Mouse (Mus musculus): ENCODE data around the gene Fos.

The Fos gene

GRCm38 (mm10) chr12:85497310-85498135, 23.8 kb downstream of the Fos start:
- TF ChIP-seq POU5F1 (IDR thresholded peaks at IDR 0.05; ENCODE audit: borderline replicate concordance, low read length) (no peak), NANOG (IDR thresholded peaks at IDR 0.05; ENCODE audit: borderline replicate concordance, low read length) (no peak), CTCF (conservative IDR thresholded peaks at IDR 0.05; ENCODE audit: low read length) (no peak)
- peaks cover 15% of the 10 kb centered on the region for H3K4me1 ChIP-seq (replicated peaks; ENCODE audit: low read depth, low read length)
- H3K9me3 ChIP-seq (ENCODE audit: low read length) = peaks cover 11% of the 10 kb centered on the region
- H3K36me3 ChIP-seq (ENCODE audit: insufficient read depth, low read length) = no peaks in the 10 kb centered on the region
- no peak overlapping the region for H3K4me3 ChIP-seq (replicated peaks; ENCODE audit: low read length)
- H3K27me3 ChIP-seq (ENCODE audit: insufficient read depth, low read length) = 0 out of 2 replicates have a peak, but pooled peaks cover 3% of the 10 kb centered on the region

GRCm38 (mm10) chr12:85499001-85499400, 25.3 kb downstream of the Fos start:
- peaks cover 11% of the 10 kb centered on the region for H3K9me3 ChIP-seq (ENCODE audit: low read length)
- H3K36me3 ChIP-seq (ENCODE audit: insufficient read depth, low read length) = no peaks in the 10 kb centered on the region
- H3K4me3 ChIP-seq (replicated peaks; ENCODE audit: low read length) = no peak overlapping the region
- peaks cover 15% of the 10 kb centered on the region for H3K4me1 ChIP-seq (replicated peaks; ENCODE audit: low read depth, low read length)
- no peaks in the 10 kb centered on the region for H3K27me3 ChIP-seq (ENCODE audit: insufficient read depth, low read length)
- TF ChIP-seq NANOG (IDR thresholded peaks at IDR 0.05; ENCODE audit: borderline replicate concordance, low read length) (no peak), POU5F1 (IDR thresholded peaks at IDR 0.05; ENCODE audit: borderline replicate concordance, low read length) (no peak), CTCF (conservative IDR thresholded peaks at IDR 0.05; ENCODE audit: low read length) (no peak)

GRCm38 (mm10) chr12:85502682-85503081, 29.0 kb downstream of the Fos start:
- H3K4me1 ChIP-seq (replicated peaks; ENCODE audit: low read depth, low read length) = peaks cover 10% of the 10 kb centered on the region

GRCm38 (mm10) chr12:85508235-85508634, 34.5 kb downstream of the Fos start:
- Histone ChIP-seq H3K36me3 (ENCODE audit: insufficient read depth, low read length) (no peaks in the 10 kb centered on the region), H3K9me3 (ENCODE audit: low read length) (no peaks in the 10 kb centered on the region), H3K4me3 (replicated peaks; ENCODE audit: low read length) (no peak overlapping the region), H3K27me3 (ENCODE audit: insufficient read depth, low read length) (no peaks in the 10 kb centered on the region), H3K4me1 (replicated peaks; ENCODE audit: low read depth, low read length) (peaks cover 13% of the 10 kb centered on the region)
- TF ChIP-seq CTCF (conservative IDR thresholded peaks at IDR 0.05; ENCODE audit: low read length) = peak; percentile 75
- TF ChIP-seq POU5F1 (IDR thresholded peaks at IDR 0.05; ENCODE audit: borderline replicate concordance, low read length) = no peak
- no peak for TF ChIP-seq NANOG (IDR thresholded peaks at IDR 0.05; ENCODE audit: borderline replicate concordance, low read length)

More at GRCm38 (mm10) chr12:85502682-85503081, 29.0 kb downstream of the Fos start:
- no peak for TF ChIP-seq CTCF (conservative IDR thresholded peaks at IDR 0.05; ENCODE audit: low read length)
- TF ChIP-seq NANOG (IDR thresholded peaks at IDR 0.05; ENCODE audit: borderline replicate concordance, low read length) = no peak
- H3K36me3 ChIP-seq (ENCODE audit: insufficient read depth, low read length) = no peaks in the 10 kb centered on the region
- no peaks in the 10 kb centered on the region for H3K27me3 ChIP-seq (ENCODE audit: insufficient read depth, low read length)
- no peak overlapping the region for H3K4me3 ChIP-seq (replicated peaks; ENCODE audit: low read length)
- H3K9me3 ChIP-seq (ENCODE audit: low read length) = peaks cover 11% of the 10 kb centered on the region

- H3K4me1 ChIP-seq (replicated peaks; ENCODE audit: low read depth, low read length) = peaks cover 13% of the 10 kb centered on the region
- TF ChIP-seq POU5F1 (IDR thresholded peaks at IDR 0.05; ENCODE audit: borderline replicate concordance, low read length) (no peak), NANOG (IDR thresholded peaks at IDR 0.05; ENCODE audit: borderline replicate concordance, low read length) (no peak), CTCF (conservative IDR thresholded peaks at IDR 0.05; ENCODE audit: low read length) (no peak)
- no peaks in the 10 kb centered on the region for H3K9me3 ChIP-seq (ENCODE audit: low read length)
- H3K4me3 ChIP-seq (replicated peaks; ENCODE audit: low read length) = no peak overlapping the region
- 0 out of 2 replicates have a peak, but pooled peaks cover 9% of the 10 kb centered on the region for H3K27me3 ChIP-seq (ENCODE audit: insufficient read depth, low read length)
- H3K36me3 ChIP-seq (ENCODE audit: insufficient read depth, low read length) = no peaks in the 10 kb centered on the region
These were observed 36.3 kb downstream of the Fos start for GRCm38 (mm10) chr12:85510013-85510412.

- Histone ChIP-seq H3K9me3 (ENCODE audit: low read length) (no peaks in the 10 kb centered on the region), H3K36me3 (ENCODE audit: insufficient read depth, low read length) (no peaks in the 10 kb centered on the region), H3K4me1 (replicated peaks; ENCODE audit: low read depth, low read length) (peaks cover 18% of the 10 kb centered on the region), H3K27me3 (ENCODE audit: insufficient read depth, low read length) (peaks cover 16% of the 10 kb centered on the region; the same call in 1 of the 2 replicates), H3K4me3 (replicated peaks; ENCODE audit: low read length) (no peak overlapping the region)
- no peak for TF ChIP-seq POU5F1 (IDR thresholded peaks at IDR 0.05; ENCODE audit: borderline replicate concordance, low read length)
- TF ChIP-seq NANOG (IDR thresholded peaks at IDR 0.05; ENCODE audit: borderline replicate concordance, low read length) = no peak
- no peak for TF ChIP-seq CTCF (conservative IDR thresholded peaks at IDR 0.05; ENCODE audit: low read length)
These were observed 40.2 kb downstream of the Fos start for GRCm38 (mm10) chr12:85513789-85514447.

GRCm38 (mm10) chr12:85514958-85515357, 41.3 kb downstream of the Fos start:
- H3K4me3 ChIP-seq (replicated peaks; ENCODE audit: low read length) = no peak overlapping the region
- peaks cover 24% of the 10 kb centered on the region; the same call in 1 of the 2 replicates for H3K27me3 ChIP-seq (ENCODE audit: insufficient read depth, low read length)
- H3K4me1 ChIP-seq (replicated peaks; ENCODE audit: low read depth, low read length) = peaks cover 15% of the 10 kb centered on the region
- H3K36me3 ChIP-seq (ENCODE audit: insufficient read depth, low read length) = no peaks in the 10 kb centered on the region
- peaks cover 6% of the 10 kb centered on the region; the same call in 1 of the 2 replicates for H3K9me3 ChIP-seq (ENCODE audit: low read length)
- TF ChIP-seq CTCF (conservative IDR thresholded peaks at IDR 0.05; ENCODE audit: low read length) (no peak), NANOG (IDR thresholded peaks at IDR 0.05; ENCODE audit: borderline replicate concordance, low read length) (no peak), POU5F1 (IDR thresholded peaks at IDR 0.05; ENCODE audit: borderline replicate concordance, low read length) (no peak)

GRCm38 (mm10) chr12:85515865-85516264, 42.2 kb downstream of the Fos start:
- Histone ChIP-seq H3K27me3 (ENCODE audit: insufficient read depth, low read length) (peaks cover 26% of the 10 kb centered on the region), H3K4me1 (replicated peaks; ENCODE audit: low read depth, low read length) (peaks cover 11% of the 10 kb centered on the region), H3K4me3 (replicated peaks; ENCODE audit: low read length) (no peak overlapping the region), H3K9me3 (ENCODE audit: low read length) (peaks cover 6% of the 10 kb centered on the region; the same call in 1 of the 2 replicates), H3K36me3 (ENCODE audit: insufficient read depth, low read length) (no peaks in the 10 kb centered on the region)
- TF ChIP-seq POU5F1 (IDR thresholded peaks at IDR 0.05; ENCODE audit: borderline replicate concordance, low read length) = no peak
- TF ChIP-seq NANOG (IDR thresholded peaks at IDR 0.05; ENCODE audit: borderline replicate concordance, low read length) = no peak
- no peak for TF ChIP-seq CTCF (conservative IDR thresholded peaks at IDR 0.05; ENCODE audit: low read length)
